Mouse (Mus musculus) intestine, embryonic 14.5 days (tissue): ENCODE results near the gene Slco4c1. TPM values are rescaled to one million over a fixed set of nuclear protein-coding genes. Genes with fewer than 3 reads are reported as not detected.
A peak's percentile ranks its signal among the peaks of the same experiment; 100 is the strongest.

ENCODE experiments used
- ATAC-seq: fragments of 200-750 bp; cut with Nextera tagmentation; replicated peaks from 2 replicates; pipeline ENCODE4 v1.8.0; 2017; ENCODE audit warnings: low read depth, moderate number of reproducible peaks, moderate TSS enrichment, moderate library complexity; ENCODE audit not compliant: low FRiP score, low TSS enrichment
- DNase-seq: peaks from one replicate; pipeline ENCODE4 v3.0.0-alpha.2; 2018; ENCODE audit warnings: low spot score
- H3K27ac ChIP-seq: fragments of 300-500 bp; sonication (generic); 2 replicates; pipeline ENCODE4 v1.5.1; 2014; ENCODE audit warnings: low read depth, mild to moderate bottlenecking, control low read depth
- H3K27me3 ChIP-seq: fragments of 300-500 bp; sonication (generic); replicated peaks from 2 replicates; pipeline ENCODE4 v1.6.1; 2014; ENCODE audit warnings: low read length, control low read depth; ENCODE audit not compliant: control insufficient read depth, insufficient read depth
- H3K36me3 ChIP-seq: fragments of 300-500 bp; sonication (generic); 2 replicates; pipeline ENCODE4 v1.6.1; 2014; ENCODE audit warnings: low read length, control low read depth; ENCODE audit not compliant: control insufficient read depth, insufficient read depth
- H3K4me1 ChIP-seq: fragments of 300-500 bp; sonication (generic); replicated peaks from 2 replicates; pipeline ENCODE4 v1.6.1; 2014; ENCODE audit warnings: low read length, control low read depth, mixed read lengths; ENCODE audit not compliant: control insufficient read depth, insufficient read depth
- H3K4me2 ChIP-seq: fragments of 300-500 bp; sonication (generic); 2 replicates; pipeline ENCODE4 v1.6.1; 2014; ENCODE audit warnings: low read length
- H3K4me3 ChIP-seq: fragments of 300-500 bp; sonication (generic); 2 replicates; pipeline ENCODE4 v1.5.1; 2014; ENCODE audit warnings: low read depth, low read length, control low read depth, mixed read lengths
- H3K9ac ChIP-seq: fragments of 300-500 bp; sonication (generic); 2 replicates; pipeline ENCODE4 v1.6.1; 2014; ENCODE audit warnings: mild to moderate bottlenecking, low read length
- H3K9me3 ChIP-seq: fragments of 300-500 bp; sonication (generic); 2 replicates; pipeline ENCODE4 v1.6.1; 2016; ENCODE audit warnings: low read length, control low read depth; ENCODE audit not compliant: control insufficient read depth
- WGBS: fragments of 180-500 bp; shearing (Covaris S2); extraction: QIAGEN DNeasy Blood & Tissue Kit; methylation state at CpG from one replicate; pipeline ENCODE4 v1.1.7; 2014; 5-methylcytosine and 5-hydroxymethylcytosine counted together
- polyA plus RNA-seq: library from polyadenylated mRNA; unstranded; fragments of >200 nt; fragmentation: Nextera tagmentation; extraction: Ambion mirVana; gene quantifications from 2 replicates; pipeline ENCODE4 v1.2.1, GENCODE M21; 2014

The Slco4c1 gene
- 0.08 TPM in 1 of 2 replicates, not detected in the other for polyA plus RNA-seq

DNA sequence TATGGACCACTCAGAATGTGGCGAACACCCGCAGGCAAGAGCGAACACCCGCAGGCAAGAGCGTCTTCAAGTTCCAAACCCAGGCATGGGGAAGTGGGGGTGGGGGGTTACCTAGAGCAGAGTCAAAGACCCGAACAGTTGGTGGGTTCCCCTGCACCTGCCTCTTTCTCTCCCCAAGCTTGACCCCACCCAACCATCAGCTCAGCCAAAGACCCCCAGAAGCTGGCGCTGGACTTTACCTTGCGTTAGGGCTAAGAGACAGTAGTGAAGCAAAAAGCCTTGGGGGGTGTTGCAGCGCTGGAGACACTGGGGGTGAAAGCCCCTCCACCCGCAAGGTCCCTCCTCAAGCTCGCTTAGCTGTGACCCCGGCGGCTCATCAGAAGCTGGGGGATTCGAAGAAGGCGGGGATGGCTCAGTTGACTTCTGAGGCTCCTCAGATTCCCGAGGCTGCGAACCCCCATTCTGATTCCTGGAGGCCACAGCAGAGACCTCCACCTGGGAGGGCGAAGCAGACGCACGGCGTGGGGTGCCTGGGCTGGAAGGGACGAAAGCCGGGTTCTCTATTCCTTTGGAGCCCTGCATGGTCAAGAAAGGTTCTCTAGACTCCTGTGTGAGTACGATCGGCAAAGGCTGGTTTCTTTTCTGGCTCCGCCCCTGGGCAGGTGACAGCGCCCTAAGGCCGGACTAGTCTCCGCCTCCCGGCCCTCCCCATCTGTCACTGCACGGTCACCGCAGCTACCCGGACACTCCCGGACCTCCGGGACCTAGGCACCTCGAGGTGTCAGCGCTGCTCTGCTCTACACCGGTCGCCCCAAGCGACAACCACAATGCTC is at the start of gene Slco4c1:
Slco4c1 (minus strand) TSS at position 644 of the 833 bp plus-strand sequence.
- H3K27ac ChIP-seq: no peak within 1 kb of the TSS
- H3K36me3 ChIP-seq: no peaks in the 10 kb centered on the region
- ATAC-seq (peak; percentile 95), DNase-seq (peak; percentile 76)
- H3K9me3 ChIP-seq: no peaks in the 10 kb centered on the region
- no peak within 1 kb of the TSS for H3K9ac ChIP-seq
- peak within 1 kb of the TSS; percentile 45 for H3K4me3 ChIP-seq
- H3K4me2 ChIP-seq: peak within 1 kb of the TSS; percentile 78
- H3K27me3 ChIP-seq: peaks cover 14% of the 10 kb centered on the region; the same call in 1 of the 2 replicates
- under 1% methylated on average over 40 of the region's 40 CpGs for WGBS
- H3K4me1 ChIP-seq: no peaks in the 10 kb centered on the region

DNA sequence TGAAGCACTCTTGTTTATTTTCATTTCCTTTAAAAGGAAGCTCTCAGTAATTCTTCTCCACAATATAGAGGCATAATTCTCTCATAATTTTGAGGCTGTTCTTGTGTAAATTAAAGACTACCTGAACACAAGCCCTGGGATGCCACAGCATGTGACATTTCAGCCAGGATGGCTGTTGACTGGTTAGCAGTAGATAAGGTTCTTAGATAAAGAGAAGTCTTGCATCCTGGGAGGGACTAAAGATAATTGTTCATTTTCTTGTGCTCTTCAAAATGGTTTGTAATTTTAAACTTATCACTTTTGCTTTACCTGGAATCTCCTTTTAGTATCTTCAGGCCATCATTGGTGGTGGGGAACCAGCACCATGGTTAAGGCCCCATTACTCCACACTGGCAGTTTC is 45.4 kb upstream of the Slco4c1 start:
- Histone ChIP-seq H3K9ac (no peak overlapping the region), H3K9me3 (no peaks in the 10 kb centered on the region), H3K4me2 (no peak overlapping the region), H3K27ac (no peak overlapping the region), H3K27me3 (no peaks in the 10 kb centered on the region), H3K4me1 (no peaks in the 10 kb centered on the region), H3K36me3 (no peaks in the 10 kb centered on the region), H3K4me3 (no peak overlapping the region)
- DNase-seq (no peak), ATAC-seq (no peak)

DNA sequence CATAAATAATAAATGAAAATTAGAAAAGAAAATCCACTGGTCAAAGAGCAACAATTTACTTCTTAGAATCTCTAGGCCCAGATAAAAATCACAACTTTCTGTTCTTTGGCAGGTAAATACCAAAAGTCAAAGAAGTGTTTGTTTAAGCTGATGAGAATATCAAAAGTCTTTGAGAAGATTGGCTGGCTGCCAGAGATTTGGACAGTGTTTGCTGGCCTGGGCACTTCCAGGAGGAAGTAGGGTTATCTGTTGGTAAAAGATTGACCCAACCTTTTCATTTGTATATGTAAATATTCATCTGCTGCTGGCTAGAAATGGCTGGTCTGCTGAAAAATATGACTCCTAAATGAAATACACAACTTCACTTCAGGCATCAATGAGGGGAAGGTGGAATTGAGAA is 11.8 kb upstream of the Slco4c1 start:
- no peaks in the 10 kb centered on the region for H3K4me1 ChIP-seq
- H3K27me3 ChIP-seq: no peaks in the 10 kb centered on the region
- no peaks in the 10 kb centered on the region for H3K9me3 ChIP-seq
- no peak overlapping the region for H3K9ac ChIP-seq
- ATAC-seq (no peak), DNase-seq (no peak)
- no peak overlapping the region for H3K4me3 ChIP-seq
- no peak overlapping the region for H3K27ac ChIP-seq
- H3K4me2 ChIP-seq: no peak overlapping the region
- H3K36me3 ChIP-seq: no peaks in the 10 kb centered on the region

DNA sequence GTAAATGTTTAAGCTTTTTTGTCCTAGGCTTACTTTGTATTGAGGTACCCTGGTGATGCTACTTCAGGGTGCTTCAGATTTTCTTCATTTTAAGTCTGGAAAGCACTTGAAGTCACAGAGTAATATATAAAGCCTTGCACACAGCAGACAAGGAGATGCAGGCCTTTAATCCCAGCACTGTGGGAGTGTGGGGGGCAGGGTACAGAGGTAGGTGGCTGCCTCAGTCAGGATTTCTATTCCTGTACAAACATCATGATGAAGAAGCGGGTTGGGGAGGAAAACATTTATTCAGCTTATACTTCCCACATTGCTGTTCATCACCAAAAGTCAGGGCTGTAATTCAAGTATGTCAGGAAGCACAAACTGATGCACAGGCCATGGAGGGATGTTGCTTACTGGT is 6.6 kb upstream of the Slco4c1 start:
- DNase-seq (no peak), ATAC-seq (no peak)
- no peaks in the 10 kb centered on the region for H3K9me3 ChIP-seq
- WGBS: 81% methylated on average over 1 of the region's 1 CpGs
- no peak overlapping the region for H3K9ac ChIP-seq
- no peaks in the 10 kb centered on the region for H3K4me1 ChIP-seq
- no peaks in the 10 kb centered on the region for H3K27me3 ChIP-seq
- no peak overlapping the region for H3K27ac ChIP-seq
- H3K4me3 ChIP-seq: no peak overlapping the region
- H3K36me3 ChIP-seq: no peaks in the 10 kb centered on the region
- H3K4me2 ChIP-seq: no peak overlapping the region

DNA sequence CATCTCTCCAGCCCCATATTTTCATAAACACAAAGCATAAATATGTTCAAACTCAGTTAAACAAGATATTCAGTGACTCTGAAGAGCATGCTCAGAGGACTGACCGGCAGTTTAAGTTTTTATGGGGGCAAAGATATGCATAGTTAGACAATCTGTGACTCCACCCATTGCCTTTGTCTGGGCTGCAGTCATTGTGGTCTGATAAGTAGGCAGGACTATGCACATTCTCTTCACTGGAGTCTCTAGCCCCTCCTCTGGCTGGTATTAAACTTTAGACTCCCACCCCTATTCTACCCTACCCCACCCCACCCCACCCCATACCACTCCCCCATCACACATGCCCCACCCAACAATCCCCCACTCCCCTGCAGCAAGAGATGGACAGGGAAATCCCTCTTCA is 4.1 kb upstream of the Slco4c1 start:
- 67% methylated on average over 1 of the region's 1 CpGs for WGBS
- no peaks in the 10 kb centered on the region for H3K4me1 ChIP-seq
- H3K27me3 ChIP-seq: peaks cover 8% of the 10 kb centered on the region; the same call in 1 of the 2 replicates
- ATAC-seq (no peak), DNase-seq (no peak)
- no peaks in the 10 kb centered on the region for H3K36me3 ChIP-seq
- no peak overlapping the region for H3K4me3 ChIP-seq
- H3K27ac ChIP-seq: no peak overlapping the region
- no peaks in the 10 kb centered on the region for H3K9me3 ChIP-seq
- no peak overlapping the region for H3K9ac ChIP-seq
- H3K4me2 ChIP-seq: no peak overlapping the region

DNA sequence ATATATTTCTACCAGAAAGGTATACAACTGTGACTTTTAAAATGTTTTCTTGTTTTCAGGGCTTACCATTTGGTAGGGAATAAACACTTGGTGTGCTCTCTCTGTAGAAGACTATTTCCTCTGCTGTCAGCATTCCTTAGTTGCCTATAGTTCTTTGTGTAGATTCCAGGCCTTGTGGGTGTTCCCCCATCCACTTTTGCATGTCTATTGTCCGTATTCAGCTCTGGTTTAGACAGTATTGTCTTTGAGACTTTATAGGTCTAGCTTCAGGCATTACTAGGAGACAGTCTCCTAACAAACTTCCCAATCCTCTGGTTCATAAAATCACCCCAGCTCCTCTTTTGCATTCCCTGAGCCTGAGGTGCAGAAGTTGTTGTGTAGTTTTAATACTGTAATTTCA is 2.7 kb upstream of the Slco4c1 start:
- ATAC-seq: no peak
- Histone ChIP-seq H3K9ac (no peak overlapping the region), H3K4me3 (no peak overlapping the region), H3K4me2 (no peak overlapping the region), H3K27ac (no peak overlapping the region), H3K27me3 (peaks cover 14% of the 10 kb centered on the region; the same call in 1 of the 2 replicates), H3K9me3 (no peaks in the 10 kb centered on the region), H3K36me3 (no peaks in the 10 kb centered on the region), H3K4me1 (no peaks in the 10 kb centered on the region)
- 61% methylated on average over 1 of the region's 1 CpGs for WGBS
- no peak for DNase-seq

DNA sequence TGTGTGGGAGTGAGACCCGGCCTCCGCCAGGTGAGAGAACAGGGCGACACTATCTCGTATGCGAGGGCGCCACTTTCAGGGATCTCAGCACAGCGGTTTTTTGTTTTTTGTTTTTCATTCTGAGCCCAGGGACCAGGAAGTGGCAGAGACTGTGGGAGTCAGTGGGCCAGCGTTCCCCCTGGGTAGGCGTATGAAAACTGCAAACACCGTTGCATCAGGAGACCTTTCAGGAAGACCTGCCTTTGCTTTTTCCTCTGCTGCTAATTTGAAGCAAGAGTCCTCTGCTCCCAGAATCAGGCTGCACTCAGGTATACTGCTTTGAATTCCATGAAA is 356 bp upstream of the Slco4c1 start:
- H3K9ac ChIP-seq: no peak overlapping the region
- WGBS: 5% methylated on average over 10 of the region's 10 CpGs
- DNase-seq: no peak

DNA sequence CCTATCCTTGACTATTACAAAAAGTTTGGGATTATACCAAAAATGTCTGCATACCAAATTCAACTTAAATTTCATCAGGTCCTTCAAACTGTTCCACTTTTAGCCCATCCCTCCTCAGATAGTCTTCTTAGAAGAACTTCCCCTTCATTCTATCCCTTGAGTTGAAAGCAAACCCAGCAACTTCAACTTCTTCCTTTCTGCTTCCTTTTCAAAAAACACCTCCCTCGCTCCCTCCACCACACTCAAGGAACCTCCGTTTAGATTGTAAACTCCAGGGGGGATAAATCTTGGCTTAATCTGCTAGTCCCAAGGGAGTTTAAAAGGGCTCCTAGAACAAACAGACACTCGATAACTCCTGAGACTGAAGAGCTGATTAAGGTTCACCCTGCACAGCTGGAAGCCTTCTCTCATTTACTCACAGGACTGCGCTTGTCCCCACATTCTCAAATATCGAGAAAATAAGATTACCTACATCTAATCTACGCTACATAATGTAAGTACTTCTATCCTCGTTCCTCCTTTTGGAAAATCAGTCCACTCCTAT is 1.1 kb downstream of the Slco4c1 start:
- Histone ChIP-seq H3K4me2 (peak overlapping the region; percentile 78; the same call in 1 of the 2 replicates), H3K9ac (no peak overlapping the region), H3K9me3 (no peaks in the 10 kb centered on the region), H3K4me1 (no peaks in the 10 kb centered on the region), H3K4me3 (no peak overlapping the region), H3K27me3 (peaks cover 14% of the 10 kb centered on the region; the same call in 1 of the 2 replicates), H3K36me3 (no peaks in the 10 kb centered on the region), H3K27ac (no peak overlapping the region)
- no peak for DNase-seq
- no peak for ATAC-seq
- WGBS: 9% methylated on average over 7 of the region's 7 CpGs

More for the DNA sequence above, 356 bp upstream of the Slco4c1 start:
- Histone ChIP-seq H3K9me3 (no peaks in the 10 kb centered on the region), H3K36me3 (no peaks in the 10 kb centered on the region), H3K4me2 (peak overlapping the region; percentile 78), H3K4me3 (peak overlapping the region; percentile 45), H3K4me1 (no peaks in the 10 kb centered on the region), H3K27ac (no peak overlapping the region), H3K27me3 (peaks cover 14% of the 10 kb centered on the region; the same call in 1 of the 2 replicates)
- no peak for ATAC-seq

DNA sequence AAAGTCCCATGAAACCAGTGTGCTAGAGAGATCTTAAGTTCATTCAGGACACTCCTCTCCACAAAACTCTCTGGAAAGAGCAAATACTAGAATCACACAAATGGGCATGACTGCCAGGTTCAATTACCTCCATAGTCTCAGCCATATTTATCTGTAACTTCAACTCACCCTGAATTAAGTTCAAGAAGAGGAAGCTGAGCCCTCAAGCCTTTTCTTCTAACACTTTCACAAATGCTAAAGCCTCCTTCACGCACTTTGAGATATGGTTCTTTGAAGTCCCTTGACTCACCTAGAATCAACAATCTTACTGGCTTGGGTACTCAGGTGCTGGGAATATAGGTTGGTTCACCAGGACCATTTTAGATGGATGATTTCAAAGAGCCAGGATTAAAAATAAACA is 3.2 kb downstream of the Slco4c1 start:
- H3K4me2 ChIP-seq: no peak overlapping the region
- H3K36me3 ChIP-seq: no peaks in the 10 kb centered on the region
- H3K4me3 ChIP-seq: no peak overlapping the region
- ATAC-seq (no peak), DNase-seq (no peak)
- WGBS: 85% methylated on average over 1 of the region's 1 CpGs
- no peaks in the 10 kb centered on the region for H3K9me3 ChIP-seq
- H3K9ac ChIP-seq: no peak overlapping the region
- no peaks in the 10 kb centered on the region for H3K4me1 ChIP-seq
- no peak overlapping the region for H3K27ac ChIP-seq
- H3K27me3 ChIP-seq: peaks cover 14% of the 10 kb centered on the region; the same call in 1 of the 2 replicates
